Mouse (Mus musculus) layer of hippocampus, adult 11-12 months (tissue): Measurements from ENCODE around the gene Bcdin3d.
A peak's percentile ranks its signal among the peaks of the same experiment; 100 is the strongest.

Experiments
- DNase-seq: peaks from one replicate; pipeline ENCODE4 v3.0.0; 2022; ENCODE audit warnings: low spot score

Gene Bcdin3d

GRCm38 (mm10) chr15:99440112-99440815 is 34.3 kb downstream of the Bcdin3d start:
- DNase-seq: no peak

- no peak for DNase-seq
These were observed 35.4 kb downstream of the Bcdin3d start for GRCm38 (mm10) chr15:99438966-99439698.

DNA sequence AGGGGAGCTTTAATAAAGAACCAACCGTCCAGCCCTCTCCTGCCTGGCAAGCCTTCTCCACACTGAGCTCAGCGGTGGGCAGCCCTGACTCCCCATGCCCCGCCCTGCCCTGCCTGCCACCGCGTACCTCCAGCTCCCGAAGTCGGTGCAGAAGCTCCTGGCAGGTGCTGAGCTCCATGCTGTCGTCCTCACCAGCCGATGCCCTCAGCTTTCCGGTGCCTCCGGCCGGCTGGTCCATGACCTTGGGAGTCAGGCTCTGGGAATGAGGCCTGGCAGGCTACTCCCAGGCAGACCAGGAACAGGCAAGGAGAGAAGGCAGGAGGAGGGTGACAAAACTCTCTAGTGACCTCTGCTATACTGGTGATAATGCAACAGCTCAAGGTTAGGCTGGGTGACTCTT is 40.6 kb downstream of the Bcdin3d start:
- no peak for DNase-seq

DNA sequence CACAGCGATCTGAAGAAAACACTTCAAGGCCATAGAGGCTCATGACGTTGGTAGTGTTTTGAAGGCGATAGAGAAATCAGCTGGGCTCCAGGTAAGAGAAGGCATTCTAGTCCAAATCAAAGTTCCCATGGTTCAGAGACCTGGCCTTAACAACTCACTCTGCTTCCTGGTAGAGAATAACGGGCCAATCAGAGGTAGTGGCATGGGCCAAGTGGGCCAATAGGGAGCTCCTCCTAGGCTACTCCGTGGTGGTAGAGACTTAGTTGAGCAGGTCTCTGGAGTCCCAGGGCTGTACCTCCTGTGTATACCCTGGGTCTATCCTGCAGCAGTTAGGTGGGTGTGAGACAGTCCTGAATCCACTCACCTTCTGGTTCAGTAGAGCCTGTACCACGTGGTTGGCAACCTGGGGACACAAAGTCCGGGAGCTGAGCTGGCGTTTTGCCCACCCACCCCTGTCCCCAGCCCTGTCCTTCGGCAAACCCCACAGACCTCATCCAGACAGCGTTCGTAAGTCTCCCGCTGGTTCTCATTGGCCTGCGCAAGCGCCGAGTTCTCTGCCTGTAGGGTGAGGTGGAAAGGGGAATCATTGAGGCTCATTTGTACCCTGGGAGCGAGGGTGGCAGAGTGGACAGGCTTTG is 41.3 kb downstream of the Bcdin3d start:
- DNase-seq: no peak

GRCm38 (mm10) chr15:99431967-99432366 is 42.6 kb downstream of the Bcdin3d start:
- no peak for DNase-seq

GRCm38 (mm10) chr15:99431504-99431903 is 43.0 kb downstream of the Bcdin3d start:
- DNase-seq: no peak

DNA sequence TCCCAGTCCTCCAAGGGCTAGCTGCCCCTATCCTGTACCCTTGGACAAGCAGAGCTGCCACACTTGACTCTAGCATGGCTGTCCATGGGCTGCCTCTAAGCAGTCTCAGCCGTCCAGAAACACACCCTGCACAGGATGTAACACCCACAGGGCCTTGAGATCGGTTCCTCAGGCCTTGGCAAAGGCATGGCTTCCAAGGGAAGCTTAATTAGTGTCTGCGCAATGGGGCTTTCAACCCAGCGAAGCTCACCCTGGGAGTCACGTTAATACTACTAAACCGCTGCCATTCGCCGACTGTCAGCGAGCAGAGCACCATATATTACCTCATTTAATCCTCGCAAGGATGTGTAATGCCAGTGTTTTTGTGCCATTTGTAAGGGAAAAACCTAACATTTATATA is 43.5 kb downstream of the Bcdin3d start:
- no peak for DNase-seq

- DNase-seq: no peak
These were observed 44.1 kb downstream of the Bcdin3d start for GRCm38 (mm10) chr15:99430394-99430793.

DNA sequence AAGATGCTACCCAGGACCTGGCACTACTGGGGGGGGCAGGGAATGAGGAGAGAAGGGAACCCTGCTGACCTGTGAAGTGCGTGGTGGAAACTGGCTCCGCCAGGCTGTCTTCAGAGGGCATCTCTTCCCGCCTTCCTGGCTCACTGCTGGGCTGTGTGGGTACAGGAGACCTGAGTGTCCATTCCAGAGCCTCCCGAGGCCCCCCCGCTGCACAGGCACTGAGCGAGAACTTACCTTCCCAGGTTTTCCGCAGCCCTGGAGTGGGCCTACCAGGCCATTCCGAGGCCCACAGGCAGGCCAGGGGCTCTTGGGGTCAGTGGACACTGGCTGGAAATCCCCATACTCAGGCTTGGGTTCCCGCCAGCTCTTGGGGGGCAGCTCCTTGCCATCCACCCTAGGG is 50.6 kb downstream of the Bcdin3d start:
- no peak for DNase-seq

DNA sequence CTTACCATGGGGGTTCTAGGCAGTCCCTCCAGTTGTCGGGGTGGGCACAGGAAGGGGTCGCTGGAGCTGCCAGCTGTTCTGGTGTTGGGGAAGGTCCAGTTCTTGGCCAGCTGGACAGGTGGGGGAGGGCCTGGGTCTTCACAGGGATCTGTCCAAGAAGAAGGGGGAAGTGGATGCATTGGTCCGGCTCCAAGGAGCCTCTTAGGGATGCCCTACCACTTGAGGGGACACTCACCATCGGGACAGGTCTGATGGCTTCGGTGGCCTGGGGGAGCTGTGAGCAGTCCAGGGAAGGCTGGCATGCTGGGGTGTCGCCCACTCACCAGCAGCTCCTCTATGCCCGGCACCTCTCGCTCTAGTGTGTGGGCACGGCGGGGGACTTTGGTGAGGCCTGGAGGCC is 51.4 kb downstream of the Bcdin3d start:
- no peak for DNase-seq

DNA sequence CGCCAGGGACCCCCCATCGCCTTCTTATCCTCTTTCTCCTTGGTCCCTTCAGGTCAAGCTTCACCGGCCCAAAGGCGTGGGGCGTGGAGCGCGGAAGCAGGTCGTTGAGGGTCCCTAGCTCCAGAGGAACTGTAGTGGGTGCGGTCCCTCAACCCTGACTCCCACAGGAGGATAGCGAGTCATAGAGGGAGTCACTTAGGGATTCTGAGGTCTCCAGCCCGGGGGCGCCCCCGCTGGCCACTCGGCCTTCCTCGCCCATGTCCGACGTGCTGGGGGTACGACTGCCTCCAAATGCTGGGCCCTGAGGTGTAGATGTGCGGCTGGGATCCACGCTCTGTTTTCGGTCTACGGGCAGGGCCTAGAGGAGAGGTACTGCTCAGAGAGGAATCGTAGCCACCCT is 52.0 kb downstream of the Bcdin3d start:
- DNase-seq: no peak

- no peak for DNase-seq
These were observed 52.9 kb downstream of the Bcdin3d start for GRCm38 (mm10) chr15:99421676-99422075.

GRCm38 (mm10) chr15:99421152-99421551 is 53.4 kb downstream of the Bcdin3d start:
- no peak for DNase-seq

GRCm38 (mm10) chr15:99420521-99421014 is 54.0 kb downstream of the Bcdin3d start:
- peak; percentile 50 for DNase-seq

- no peak for DNase-seq
These were observed 54.4 kb downstream of the Bcdin3d start for GRCm38 (mm10) chr15:99420101-99420500.
